ENCODE assay signal across 8 mouse cellular contexts in the genomic region with DNA sequence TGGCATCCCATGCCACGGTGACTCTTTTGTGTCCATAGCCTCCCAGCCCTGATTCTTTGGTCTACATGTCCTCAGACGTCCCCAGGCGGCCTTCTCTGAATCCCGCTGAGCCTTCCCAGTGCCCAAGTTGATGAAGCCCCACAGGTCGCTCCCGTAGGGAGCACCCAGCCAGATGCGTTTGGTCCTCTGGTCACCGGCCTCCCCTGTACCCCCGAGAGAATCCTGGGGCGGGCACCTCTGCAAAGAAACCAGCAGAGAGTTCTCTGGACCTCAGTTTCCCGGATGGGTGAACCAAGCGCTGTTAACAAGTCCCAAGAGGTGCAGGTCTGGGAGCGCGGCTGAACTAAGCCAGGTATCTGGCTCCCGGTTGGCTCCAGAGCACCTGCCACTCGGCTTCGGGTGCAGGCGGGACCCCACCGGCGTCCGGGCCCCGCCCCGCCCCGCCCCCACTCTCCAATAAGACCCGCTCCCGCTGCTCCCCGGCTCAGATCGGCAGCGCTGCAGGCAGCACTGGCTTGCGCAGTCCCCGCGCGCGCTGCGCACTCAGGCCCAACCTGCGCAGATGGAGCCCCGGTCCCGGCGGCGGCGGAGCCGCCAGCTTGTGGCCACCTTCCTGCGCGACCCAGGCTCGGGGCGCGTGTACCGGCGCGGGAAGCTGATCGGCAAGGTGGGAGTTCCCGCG. TPM values are rescaled to one million over a fixed set of nuclear protein-coding genes. Genes with fewer than 3 reads are reported as not detected.
DNase-seq lines count a peak whose midpoint lies in the region; ATAC-seq and TF ChIP-seq lines count a peak whose summit lies in the region.

Gene Plk5, plus strand, starts transcription at position 459 of the 682 bp plus-strand sequence.

- H3K9me3 ChIP-seq in heart, embryonic 13.5 days: no peaks in the 10 kb centered on the region
- H3K9me3 ChIP-seq in limb, embryonic 10.5 days (replicated peaks): no peaks in the 10 kb centered on the region

- no peaks in the 10 kb centered on the region for H3K36me3 ChIP-seq in heart, embryonic 13.5 days
- no peaks in the 10 kb centered on the region for H3K36me3 ChIP-seq in testis, adult 2 months (ENCODE audit: control insufficient read depth, insufficient read depth, low read length)
- no peaks in the 10 kb centered on the region for H3K36me3 ChIP-seq in limb, embryonic 10.5 days

- peaks cover 19% of the 10 kb centered on the region for H3K4me1 ChIP-seq in heart, embryonic 13.5 days
- peaks cover 19% of the 10 kb centered on the region for H3K4me1 ChIP-seq in testis, adult 2 months (ENCODE audit: control insufficient read depth, insufficient read depth, low read length)
- peaks cover 28% of the 10 kb centered on the region for H3K4me1 ChIP-seq in limb, embryonic 10.5 days

- no peak for TF ChIP-seq CTCF in testis, adult 2 months (IDR thresholded peaks at IDR 0.05; ENCODE audit: control insufficient read depth, insufficient read depth, insufficient replicate concordance, low read depth, low read length)

- DNase-seq in heart, postnatal 25 days (ENCODE audit: low spot score): no peak
- DNase-seq in testis, postnatal 10 days (ENCODE audit: low spot score): no peak
- DNase-seq in limb, embryonic 10.5 days (ENCODE audit: low spot score): peak; percentile 53
- no peak for DNase-seq in adipocyte (ENCODE audit: low spot score)
- DNase-seq in lung, postnatal 25 days (ENCODE audit: low spot score): no peak
- DNase-seq in kidney, adult 11 months: no peak

- H3K27ac ChIP-seq in heart, embryonic 13.5 days (replicated peaks): no peak within 1 kb of the TSS
- no peak within 1 kb of the TSS for H3K27ac ChIP-seq in testis, adult 2 months (ENCODE audit: control insufficient read depth, insufficient read depth, low read depth, low read length)
- peak within 1 kb of the TSS; percentile 56; the same call in 1 of the 2 replicates for H3K27ac ChIP-seq in limb, embryonic 10.5 days

- ATAC-seq in heart, embryonic 13.5 days (ENCODE audit: extremely low read depth, insufficient number of reproducible peaks, low FRiP score, low TSS enrichment): no peak

- peaks cover 100% of the 10 kb centered on the region for H3K27me3 ChIP-seq in heart, embryonic 13.5 days (replicated peaks)
- H3K27me3 ChIP-seq in testis, adult 2 months (ENCODE audit: control insufficient read depth, insufficient read depth, low read length): peaks cover 2% of the 10 kb centered on the region; the same call in 1 of the 2 replicates
- H3K27me3 ChIP-seq in limb, embryonic 10.5 days (ENCODE audit: low read depth, poor library complexity, severe bottlenecking): peaks cover 100% of the 10 kb centered on the region

- H3K4me3 ChIP-seq in heart, embryonic 13.5 days: peak within 1 kb of the TSS; percentile 41
- H3K4me3 ChIP-seq in testis, adult 2 months (ENCODE audit: control insufficient read depth, low read depth, low read length): peak within 1 kb of the TSS; percentile 54
- H3K4me3 ChIP-seq in limb, embryonic 10.5 days: peak within 1 kb of the TSS; percentile 46

- TF ChIP-seq POLR2A in testis, adult 2 months (IDR thresholded peaks at IDR 0.05; ENCODE audit: control insufficient read depth, low read depth, low read length): no peak

- H3K9ac ChIP-seq in heart, embryonic 13.5 days: peak within 1 kb of the TSS; percentile 66; the same call in 1 of the 2 replicates

- WGBS in heart, embryonic 13.5 days: 2% methylated on average over 53 of the region's 53 CpGs
- under 1% methylated on average over 53 of the region's 53 CpGs for WGBS in limb, embryonic 10.5 days

- peak within 1 kb of the TSS; percentile 57 for H3K4me2 ChIP-seq in heart, embryonic 13.5 days

- intact Hi-C loops in heart, postnatal 25 days (cut with DNase I): no loop called here

RNA-seq across cellular contexts. Expression of gene Plk5, which starts in this region (rescaled TPM):
- not detected in 2 replicates for polyA plus RNA-seq in heart, embryonic 13.5 days (2015; fragmentation: Nextera tagmentation; extraction: Ambion mirVana)
- total RNA-seq in heart, postnatal 25 days (2021): under 1 TPM; 0.18 to 0.36 TPM
- polyA plus RNA-seq in testis, adult 2 months (2012; rRNA removed): 1.3 and 1.7 TPM in 2 replicates
- 0.31 and 0.48 TPM in 2 replicates for polyA plus RNA-seq in limb, embryonic 10.5 days (2016; fragmentation: Nextera tagmentation; extraction: Ambion mirVana)

Comparison
In these comparisons a context has a peak if more than half of its experiments do, and no peak if none do; other contexts are left out.
1. Peak in DNase-seq, H3K4me3 ChIP-seq and H3K27ac ChIP-seq in limb, embryonic 10.5 days; RNA of the gene not detected or under 1 TPM.